Mouse (Mus musculus): ENCODE measurements around the gene Gm45717.

Gene Gm45717

GRCm38 (mm10) chr7:140943356-140943755, 12.4 kb downstream of the Gm45717 start:
- no peak for DNase-seq (ENCODE audit: low read depth, low spot score)

DNA sequence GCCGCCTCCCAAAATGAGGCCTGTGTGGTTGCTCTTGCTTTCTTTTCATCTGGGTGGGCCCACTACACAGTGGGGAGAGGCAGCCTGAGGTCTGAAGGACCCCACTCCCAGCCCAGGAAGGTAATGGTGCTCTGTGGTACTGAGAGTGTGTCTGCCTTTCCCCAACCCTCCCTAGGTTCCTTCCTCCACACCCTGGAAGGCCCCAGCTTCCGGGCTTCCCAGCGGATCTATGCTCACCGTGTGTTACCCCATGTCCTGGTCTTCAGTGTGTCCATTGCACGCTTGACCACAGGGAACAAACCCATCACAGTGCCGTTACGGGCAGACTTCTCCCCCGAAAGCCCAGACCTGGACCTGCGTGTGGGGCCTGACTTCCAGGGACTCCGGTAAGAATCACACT, 12.9 kb downstream of the Gm45717 start:
- DNase-seq (ENCODE audit: low read depth, low spot score) = no peak

GRCm38 (mm10) chr7:140942341-140942740, 13.4 kb downstream of the Gm45717 start:
- no peak for DNase-seq (ENCODE audit: low read depth, low spot score)

DNA sequence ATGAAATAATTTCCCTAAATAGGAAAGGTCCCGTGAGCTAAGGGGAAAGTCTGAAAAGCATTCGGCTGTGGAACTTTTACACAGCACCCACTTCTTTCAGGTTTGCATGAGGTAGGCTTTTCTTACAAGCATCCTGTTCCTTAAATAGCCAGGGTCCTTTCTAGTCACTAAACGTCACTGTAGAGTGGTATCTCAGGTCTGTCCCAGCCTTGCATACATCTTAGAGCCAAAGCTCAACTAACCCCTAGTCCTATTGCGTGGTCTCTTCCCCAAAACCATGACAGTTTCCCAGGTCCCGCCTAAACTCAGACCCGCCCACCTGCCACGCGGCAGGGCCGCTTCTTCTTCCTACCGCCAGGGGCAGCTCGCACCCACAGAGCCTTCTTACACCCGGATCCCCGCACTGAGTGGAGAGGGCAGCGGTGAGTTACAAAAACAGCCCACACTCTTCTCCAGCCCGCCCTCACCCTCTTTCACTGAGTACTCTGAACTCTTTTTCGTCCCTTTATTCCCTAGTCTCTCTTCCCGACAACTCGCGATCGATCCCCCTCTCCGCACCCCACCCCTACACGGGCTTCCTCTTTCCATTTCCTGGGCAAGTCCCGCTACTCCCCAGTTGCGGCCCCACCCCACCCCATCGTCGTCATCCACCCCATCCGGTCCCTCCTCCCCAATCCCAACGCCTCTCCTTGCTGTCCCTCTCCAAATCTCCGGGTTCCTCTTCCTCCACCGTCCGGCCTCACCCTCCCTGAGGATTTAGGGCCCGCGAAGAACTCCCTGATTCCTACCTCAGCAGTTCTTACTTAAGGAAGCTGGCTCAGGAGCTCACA, 14.3 kb downstream of the Gm45717 start, which contains the start of gene Pgghg:
Gene Pgghg, plus strand, starts transcription at position 170 of the 830 bp plus-strand sequence.
- peak; percentile 91 for DNase-seq (ENCODE audit: low read depth, low spot score)

GRCm38 (mm10) chr7:140939669-140940171, 16.0 kb downstream of the Gm45717 start:
- DNase-seq (ENCODE audit: low read depth, low spot score) = no peak

GRCm38 (mm10) chr7:140938896-140939295, 16.8 kb downstream of the Gm45717 start:
- no peak for DNase-seq (ENCODE audit: low read depth, low spot score)

DNA sequence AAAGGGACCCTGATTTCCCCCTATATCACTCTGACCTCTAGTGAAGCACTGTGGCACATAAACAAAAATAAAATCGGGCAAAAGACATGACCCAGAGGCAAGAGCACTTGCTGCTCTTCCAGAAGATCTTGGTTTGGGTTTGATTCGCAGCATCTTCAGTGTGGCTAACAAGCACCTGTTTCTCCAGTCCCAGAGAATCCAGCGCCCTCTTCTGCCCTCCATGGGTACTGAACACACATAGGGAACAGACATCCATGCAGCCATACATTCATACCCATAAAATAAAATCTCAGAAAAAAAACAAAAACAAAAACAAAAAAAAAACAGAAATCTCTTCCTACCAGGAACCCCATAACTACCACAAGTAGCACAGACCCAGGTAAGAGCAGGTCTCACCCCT, 17.3 kb downstream of the Gm45717 start:
- peak; percentile 49 for DNase-seq (ENCODE audit: low read depth, low spot score)

- no peak for DNase-seq (ENCODE audit: low read depth, low spot score)
These were observed 28.6 kb downstream of the Gm45717 start for GRCm38 (mm10) chr7:140927181-140927580.

- peak; percentile 33 for DNase-seq (ENCODE audit: low read depth, low spot score)
These were observed 32.5 kb downstream of the Gm45717 start for GRCm38 (mm10) chr7:140923070-140923775.

GRCm38 (mm10) chr7:140922398-140923069, 33.2 kb downstream of the Gm45717 start:
- peak; percentile 36 for DNase-seq (ENCODE audit: low read depth, low spot score)

- DNase-seq (ENCODE audit: low read depth, low spot score) = no peak
These were observed 34.3 kb downstream of the Gm45717 start for GRCm38 (mm10) chr7:140921225-140921975.

DNA sequence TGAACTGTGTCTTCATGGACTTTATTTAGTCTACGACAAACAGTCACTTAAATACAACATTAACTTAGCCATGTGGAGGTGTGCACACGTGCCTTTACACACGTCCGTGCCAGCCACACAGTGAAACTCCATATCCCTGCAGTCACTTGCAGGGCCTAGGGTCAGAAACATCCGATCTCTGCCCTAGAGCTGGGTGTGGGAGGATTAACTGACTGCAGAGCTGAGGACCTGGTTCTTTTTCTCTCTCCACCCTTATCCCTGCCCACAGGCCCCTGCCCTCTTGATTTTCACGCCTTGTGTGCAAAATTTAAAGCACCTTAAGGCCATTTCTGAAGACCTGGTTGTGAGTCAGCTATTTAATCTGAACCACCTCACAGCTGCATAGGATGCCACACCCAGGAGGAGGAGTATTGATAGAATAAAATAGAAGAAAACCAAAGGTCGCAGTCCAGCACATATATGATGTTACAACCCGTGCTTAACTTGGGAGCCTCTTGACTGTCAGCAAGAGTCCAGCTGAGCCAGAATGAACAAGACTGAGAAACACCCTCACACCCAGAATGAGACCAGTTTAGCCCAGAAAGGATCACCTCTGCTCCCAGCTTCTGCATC, 35.2 kb downstream of the Gm45717 start, which contains the start of gene Nlrp6:
Gene Nlrp6, plus strand, starts transcription at position 485 of the 612 bp plus-strand sequence.
- DNase-seq (ENCODE audit: low read depth, low spot score) = no peak

- DNase-seq (ENCODE audit: low read depth, low spot score) = no peak
These were observed 35.8 kb downstream of the Gm45717 start for GRCm38 (mm10) chr7:140919911-140920310.

GRCm38 (mm10) chr7:140914031-140914690, 41.6 kb downstream of the Gm45717 start:
- no peak for DNase-seq (ENCODE audit: low read depth, low spot score)

DNA sequence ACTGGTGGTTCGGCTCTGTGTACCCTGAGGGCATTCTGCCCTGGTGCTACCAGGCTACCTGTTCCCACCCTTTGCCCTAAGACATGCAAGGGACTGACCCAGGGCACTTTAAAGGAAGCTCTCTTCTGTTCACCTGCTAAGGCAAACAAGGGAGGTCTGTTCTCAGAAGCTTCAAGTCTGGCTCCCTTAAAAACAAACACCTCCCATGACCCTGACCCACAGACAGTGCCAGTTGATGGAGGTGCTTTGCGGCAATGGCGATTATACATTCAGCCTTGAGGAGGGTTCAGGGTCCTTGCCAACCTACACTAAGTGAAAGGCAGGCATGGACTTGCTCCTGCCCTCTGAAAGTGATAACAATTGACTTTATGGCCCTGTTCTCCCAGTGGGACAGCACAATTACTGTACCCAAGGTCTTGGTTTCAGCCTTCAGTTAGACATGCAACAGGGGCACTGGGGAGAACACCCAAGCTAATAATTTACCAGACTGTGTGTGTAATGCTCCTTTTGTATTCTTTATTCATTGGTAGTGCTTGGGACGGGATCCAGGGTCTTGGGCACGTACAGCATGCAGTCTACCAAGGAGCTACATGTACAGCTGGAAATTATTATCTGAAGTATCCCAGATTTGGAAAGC, 42.8 kb downstream of the Gm45717 start:
- DNase-seq (ENCODE audit: low read depth, low spot score) = no peak

DNA sequence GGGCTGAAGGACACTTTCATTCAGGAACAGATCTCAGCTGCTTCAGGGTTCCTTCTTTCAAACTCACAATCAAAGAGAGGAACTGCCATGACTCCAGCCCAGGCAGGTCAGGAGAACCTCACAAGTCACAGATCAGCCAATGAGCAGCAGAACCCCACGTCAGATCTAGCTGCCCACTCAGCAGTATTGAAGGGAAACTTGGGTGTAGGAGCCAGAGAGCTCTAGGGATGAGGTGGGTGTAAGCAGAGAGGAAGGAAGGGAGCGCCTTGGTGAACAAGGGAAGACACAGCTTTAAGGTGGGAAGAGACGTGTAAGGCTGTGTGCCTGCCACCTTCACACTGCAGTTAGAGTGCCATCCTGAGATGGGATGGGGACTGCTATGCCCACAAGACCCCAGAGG, 43.4 kb downstream of the Gm45717 start:
- DNase-seq (ENCODE audit: low read depth, low spot score) = no peak

GRCm38 (mm10) chr7:140908634-140909107, 47.1 kb downstream of the Gm45717 start:
- peak; percentile 86 for DNase-seq (ENCODE audit: low read depth, low spot score)

- DNase-seq (ENCODE audit: low read depth, low spot score) = no peak
These were observed 47.6 kb downstream of the Gm45717 start for GRCm38 (mm10) chr7:140908181-140908580.

- no peak for DNase-seq (ENCODE audit: low read depth, low spot score)
These were observed 48.0 kb downstream of the Gm45717 start for GRCm38 (mm10) chr7:140907697-140908096.

DNA sequence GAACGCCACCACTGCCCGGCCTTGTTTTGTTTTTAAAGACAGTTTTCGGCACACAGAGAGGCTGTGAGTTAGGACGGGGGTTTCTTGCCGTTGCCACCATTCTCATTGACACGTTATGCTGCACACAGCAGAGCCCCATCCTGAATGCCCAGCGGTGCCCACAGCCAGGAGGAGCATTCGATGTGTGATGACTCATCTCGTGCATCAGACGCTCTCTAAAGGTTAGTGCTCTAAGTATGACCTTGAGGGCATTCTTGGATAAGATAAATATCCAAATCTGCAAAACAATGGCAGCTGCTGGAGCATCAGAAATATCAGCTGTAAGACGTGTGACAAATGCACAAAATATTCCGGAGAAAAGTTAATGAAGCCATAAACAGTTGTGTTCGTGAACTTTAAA, 48.6 kb downstream of the Gm45717 start:
- DNase-seq (ENCODE audit: low read depth, low spot score) = no peak
